Mouse (Mus musculus) lung, postnatal 36 days (tissue): ENCODE data around the gene 2310033P09Rik.

Experiments used
- DNase-seq: peaks from one replicate; pipeline ENCODE4 v3.0.0; 2022; ENCODE audit warnings: mixed read lengths

The 2310033P09Rik gene

GRCm38 (mm10) chr11:59208153-59208831 lies at the start of gene 2310033P09Rik:
TSS of gene 2310033P09Rik (plus strand) at chr11:59208321.
- DNase-seq: peak; percentile 92

DNA sequence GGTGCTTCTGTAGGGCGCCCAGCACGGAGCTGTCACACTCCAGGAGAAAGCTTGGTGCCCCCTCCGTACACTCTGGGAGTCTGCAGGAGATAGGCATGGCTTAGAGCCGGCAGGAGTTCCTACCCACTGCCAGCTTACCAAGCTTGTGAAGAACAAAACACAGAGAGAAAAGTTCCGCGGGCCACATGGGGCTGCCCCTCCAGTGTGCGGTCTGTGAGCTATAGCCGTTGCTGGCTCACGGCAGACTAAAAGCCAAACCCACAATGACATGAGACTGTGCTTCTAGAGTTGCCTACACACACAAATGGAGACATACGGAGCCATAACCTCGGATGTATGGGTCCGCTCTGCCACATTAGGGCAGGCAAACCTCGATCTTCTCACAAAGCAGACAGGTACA lies 49.0 kb upstream of the 2310033P09Rik start:
- DNase-seq: no peak

GRCm38 (mm10) chr11:59159558-59159957 lies 48.6 kb upstream of the 2310033P09Rik start:
- no peak for DNase-seq

- peak; percentile 26 for DNase-seq
Measured at GRCm38 (mm10) chr11:59161398-59161797, 46.7 kb upstream of the 2310033P09Rik start.

GRCm38 (mm10) chr11:59162443-59163254 lies 45.5 kb upstream of the 2310033P09Rik start:
- no peak for DNase-seq

DNA sequence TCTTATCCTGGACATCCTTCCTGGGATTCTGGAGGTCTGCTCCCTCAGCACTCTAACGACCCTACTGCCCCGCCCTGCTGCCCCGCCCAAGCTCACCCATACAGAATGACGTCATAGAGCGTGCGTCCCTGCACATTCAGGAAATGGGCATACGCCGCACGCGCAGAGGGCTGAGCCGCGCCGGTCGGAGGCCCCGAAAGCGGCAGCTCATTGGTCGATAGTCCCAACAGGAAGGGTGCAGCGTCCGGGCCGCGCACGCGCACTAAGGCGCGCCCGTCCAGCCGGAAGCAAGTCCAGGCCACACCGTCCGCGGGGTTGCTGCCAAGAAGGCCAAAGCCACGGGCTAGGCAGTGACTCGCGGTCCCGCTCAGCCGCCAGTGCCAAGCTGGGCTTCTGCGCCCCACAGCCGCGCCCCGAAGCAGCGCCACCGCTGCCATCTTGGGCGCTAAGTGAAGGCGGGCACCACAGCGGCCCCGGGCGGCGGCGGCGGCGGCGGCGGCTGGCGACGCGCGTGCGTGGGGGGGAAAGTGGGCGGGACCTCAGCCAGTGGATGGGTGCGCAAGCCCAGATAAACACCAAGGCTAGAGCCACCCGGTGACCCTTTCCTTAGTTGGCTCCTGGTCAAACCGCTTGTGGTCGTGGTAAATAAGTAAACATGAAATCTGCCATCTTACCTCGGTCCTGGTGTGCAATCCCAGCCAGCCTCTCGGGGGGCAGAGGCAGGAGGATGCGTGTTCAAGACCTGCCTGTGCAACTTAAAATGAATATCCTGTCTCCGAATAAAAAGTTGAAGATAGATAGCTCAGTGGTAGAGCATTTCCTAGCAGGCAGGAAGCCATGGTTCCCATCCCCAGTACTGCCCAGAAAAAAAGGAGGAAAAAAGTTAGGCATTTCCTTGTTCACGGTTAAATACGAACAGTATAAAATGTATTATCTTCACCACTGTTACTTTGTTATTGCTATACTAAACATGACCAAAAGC lies 44.6 kb upstream of the 2310033P09Rik start, which contains the start of gene Iba57:
Iba57 (minus strand) TSS at position 485 of the 982 bp plus-strand sequence.
- peak; percentile 99 for DNase-seq

GRCm38 (mm10) chr11:59164384-59164783 lies 43.7 kb upstream of the 2310033P09Rik start:
- DNase-seq: no peak

DNA sequence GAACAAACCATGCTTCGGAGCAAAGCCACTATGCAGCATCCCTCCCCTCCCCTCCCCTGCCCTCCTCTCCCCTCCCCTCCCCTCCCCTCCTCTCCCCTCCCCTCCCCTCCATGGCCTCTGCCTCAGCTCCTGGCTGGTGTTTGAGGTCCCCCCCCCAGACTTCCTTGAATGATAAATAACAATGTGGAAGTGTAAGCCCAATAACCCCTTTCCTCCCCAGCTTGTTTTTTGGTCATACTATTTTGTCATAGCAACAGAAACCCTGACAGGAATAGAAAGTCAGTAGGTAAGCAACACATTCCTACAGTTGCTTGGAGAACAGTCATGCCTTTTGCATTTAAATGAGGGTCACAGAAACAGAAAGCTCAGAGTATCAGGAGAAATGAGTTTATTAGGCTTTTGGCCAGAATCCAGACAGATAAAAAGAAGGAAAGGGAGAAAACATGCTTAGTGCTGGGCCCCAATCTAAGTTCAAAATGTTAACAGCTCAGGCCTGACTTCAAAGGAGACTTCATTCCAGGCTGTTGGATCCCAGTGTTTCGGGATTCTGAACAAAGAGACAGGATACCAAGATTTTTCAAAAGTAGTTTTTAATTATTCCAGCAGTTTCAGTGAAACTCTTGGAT lies 42.4 kb upstream of the 2310033P09Rik start:
- no peak for DNase-seq

- no peak for DNase-seq
Measured at GRCm38 (mm10) chr11:59169807-59170206, 38.3 kb upstream of the 2310033P09Rik start.

GRCm38 (mm10) chr11:59170549-59170948 lies 37.6 kb upstream of the 2310033P09Rik start:
- no peak for DNase-seq

- no peak for DNase-seq
Measured at GRCm38 (mm10) chr11:59174189-59174838, 33.8 kb upstream of the 2310033P09Rik start.

- DNase-seq: no peak
Measured at GRCm38 (mm10) chr11:59176475-59176874, 31.6 kb upstream of the 2310033P09Rik start.

- no peak for DNase-seq
Measured at GRCm38 (mm10) chr11:59176921-59177320, 31.2 kb upstream of the 2310033P09Rik start.

DNA sequence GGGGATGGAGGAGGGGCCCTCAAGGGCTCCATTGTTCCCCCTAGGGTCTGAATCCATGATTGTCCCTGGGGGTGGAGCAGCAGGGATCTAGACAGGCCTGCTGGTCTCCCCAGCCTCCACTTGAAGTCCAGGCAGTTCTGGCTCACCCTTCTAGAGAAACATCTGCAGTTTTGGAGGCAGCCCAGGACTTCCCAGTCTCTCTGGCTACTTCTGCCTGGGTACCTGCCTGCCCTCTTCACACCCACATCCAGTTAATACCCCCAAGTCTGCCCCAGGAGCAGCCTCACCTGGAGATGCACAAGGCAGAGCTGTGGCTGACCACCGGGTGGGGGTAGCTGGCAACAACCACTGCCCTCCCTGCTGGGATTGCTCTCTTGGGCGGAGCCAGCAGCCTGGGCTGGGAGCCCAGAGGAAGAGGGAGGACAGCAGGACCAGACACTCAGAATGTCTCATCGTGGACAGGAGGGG lies 25.2 kb upstream of the 2310033P09Rik start, which contains the start of gene Gjc2:
Gjc2 (minus strand) TSS at position 350 of the 468 bp plus-strand sequence.
- peak; percentile 43 for DNase-seq

DNA sequence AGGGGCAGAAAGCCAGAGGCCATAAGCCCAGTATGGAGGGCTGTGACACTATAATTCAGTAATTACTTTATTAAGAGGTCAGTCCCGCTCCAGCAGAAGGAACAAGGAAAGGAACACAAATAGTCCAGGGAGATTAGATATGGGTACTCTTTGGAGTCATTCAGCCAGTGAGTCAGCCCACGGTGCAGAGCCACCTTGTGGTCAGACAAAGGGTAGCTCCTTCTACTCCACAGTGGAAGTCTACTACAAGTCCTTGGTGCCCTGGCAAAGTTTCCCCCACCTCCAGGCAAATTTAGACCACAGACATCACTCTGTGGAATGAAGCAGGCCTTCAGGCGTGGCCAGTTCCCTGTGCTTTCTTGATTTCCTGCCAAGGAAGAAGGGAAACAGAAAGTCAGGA lies 24.3 kb upstream of the 2310033P09Rik start:
- peak; percentile 75 for DNase-seq

GRCm38 (mm10) chr11:59185490-59185889 lies 22.6 kb upstream of the 2310033P09Rik start:
- DNase-seq: no peak

DNA sequence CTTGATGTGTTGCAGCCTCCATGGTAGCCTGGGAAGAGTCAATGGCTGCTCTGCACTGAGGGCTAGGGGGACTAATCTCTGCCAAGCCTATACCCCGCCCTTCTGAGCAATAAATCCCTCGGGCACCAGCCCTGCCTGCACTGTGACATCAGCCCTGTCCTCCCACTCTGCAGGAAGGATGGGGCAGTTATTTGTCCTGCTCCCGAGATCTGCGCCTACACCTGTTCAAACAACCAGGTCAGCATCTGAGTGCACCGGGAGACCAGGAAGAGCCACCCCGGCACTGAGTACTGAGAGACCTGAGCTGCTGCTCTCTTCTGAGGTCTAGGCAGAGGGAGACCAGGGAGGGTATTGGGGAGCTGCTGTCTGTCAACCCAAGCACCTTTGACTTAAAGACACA lies 20.4 kb upstream of the 2310033P09Rik start:
- no peak for DNase-seq

GRCm38 (mm10) chr11:59191231-59192058 lies 16.7 kb upstream of the 2310033P09Rik start:
- DNase-seq: peak; percentile 96

GRCm38 (mm10) chr11:59192059-59192386 lies 16.1 kb upstream of the 2310033P09Rik start, which contains the start of gene Guk1:
TSS of gene Guk1 (minus strand) at chr11:59192212.
- no peak for DNase-seq

GRCm38 (mm10) chr11:59196230-59196629 lies 11.9 kb upstream of the 2310033P09Rik start:
- DNase-seq: peak; percentile 48
